Mouse (Mus musculus): ENCODE data around the gene Tmem86b. TPM values are rescaled to one million over a fixed set of nuclear protein-coding genes. Genes with fewer than 3 reads are reported as not detected.

Tmem86b gene
- 0.38 TPM in 1 of 2 replicates, not detected in the other for polyA plus RNA-seq (2021; fragmentation: Nextera tagmentation)
- long read RNA-seq, experiment 1 = 0 reads
- long read RNA-seq, experiment 2, partial matches to known transcripts = 0 of 2 reads
- long read RNA-seq, experiment 2, other reads (novel, unspliced or antisense) = 0 of 2 reads

GRCm38 (mm10) chr7:4631031-4631430 lies at the start of gene Tmem86b:
Gene Tmem86b, minus strand, starts transcription at chr7:4631422.

GRCm38 (mm10) chr7:4658912-4659551 lies 27.8 kb upstream of the Tmem86b start, which contains the start of gene Ppp6r1:
Gene Ppp6r1, minus strand, starts transcription at chr7:4659019.

GRCm38 (mm10) chr7:4603873-4604272 lies 27.3 kb downstream of the Tmem86b start, which contains the start of gene Ptprh:
Gene Ptprh, minus strand, starts transcription at chr7:4604041.

Small RNAs within 50 kb of the gene (microRNA-seq; reads per million reads assigned to microRNA genes)
- not detected for gene Gm23577

Other genes starting within 250 kb of the Tmem86b start
- gene Gp6, start 233.7 kb downstream of the Tmem86b start, polyA plus RNA-seq (2021; fragmentation: Nextera tagmentation) = not detected in 2 replicates
- 24.6 and 35.6 TPM in 2 replicates for gene Rdh13, start 185.8 kb downstream of the Tmem86b start, polyA plus RNA-seq (2021; fragmentation: Nextera tagmentation)
- 3.0 and 3.6 TPM in 2 replicates for gene Eps8l1, start 170.7 kb downstream of the Tmem86b start, polyA plus RNA-seq (2021; fragmentation: Nextera tagmentation)
- gene Ppp1r12c, start 129.7 kb downstream of the Tmem86b start, polyA plus RNA-seq (2021; fragmentation: Nextera tagmentation) = 18.6 and 18.7 TPM in 2 replicates
- gene Tnnt1, start 115.0 kb downstream of the Tmem86b start, polyA plus RNA-seq (2021; fragmentation: Nextera tagmentation) = 3.2 and 3.3 TPM in 2 replicates
- 0.31 TPM in 1 of 2 replicates, not detected in the other for gene Tnni3, start 107.2 kb downstream of the Tmem86b start, polyA plus RNA-seq (2021; fragmentation: Nextera tagmentation)
- 0.36 and 0.69 TPM in 2 replicates for gene Dnaaf3, start 99.0 kb downstream of the Tmem86b start, polyA plus RNA-seq (2021; fragmentation: Nextera tagmentation)
- gene Syt5, start 83.9 kb downstream of the Tmem86b start, polyA plus RNA-seq (2021; fragmentation: Nextera tagmentation) = 292 and 326 TPM in 2 replicates
- gene Ptprh, start 27.4 kb downstream of the Tmem86b start, polyA plus RNA-seq (2021; fragmentation: Nextera tagmentation) = 0.05 and 0.08 TPM in 2 replicates
- 3.4 and 5.9 TPM in 2 replicates for gene Ppp6r1, start 27.6 kb upstream of the Tmem86b start, polyA plus RNA-seq (2021; fragmentation: Nextera tagmentation)
- gene Hspbp1, start 53.6 kb upstream of the Tmem86b start, polyA plus RNA-seq (2021; fragmentation: Nextera tagmentation) = 137 and 145 TPM in 2 replicates
- gene Brsk1, start 59.2 kb upstream of the Tmem86b start, polyA plus RNA-seq (2021; fragmentation: Nextera tagmentation) = 3.8 and 6.0 TPM in 2 replicates
- not detected in 2 replicates for gene Tmem150b, start 93.8 kb upstream of the Tmem86b start, polyA plus RNA-seq (2021; fragmentation: Nextera tagmentation)
- gene Kmt5c, start 108.7 kb upstream of the Tmem86b start, polyA plus RNA-seq (2021; fragmentation: Nextera tagmentation) = 4.3 and 4.5 TPM in 2 replicates
- gene Cox6b2, start 121.7 kb upstream of the Tmem86b start, polyA plus RNA-seq (2021; fragmentation: Nextera tagmentation) = 19.8 and 42.8 TPM in 2 replicates
- not detected in 2 replicates for gene Fam71e2, start 139.9 kb upstream of the Tmem86b start, polyA plus RNA-seq (2021; fragmentation: Nextera tagmentation)
- gene Il11, start 151.4 kb upstream of the Tmem86b start, polyA plus RNA-seq (2021; fragmentation: Nextera tagmentation) = 0.18 and 0.45 TPM in 2 replicates
- gene Tmem190, start 151.5 kb upstream of the Tmem86b start, polyA plus RNA-seq (2021; fragmentation: Nextera tagmentation) = not detected in 2 replicates
- 7.2 and 9.5 TPM in 2 replicates for gene Tmem238, start 158.2 kb upstream of the Tmem86b start, polyA plus RNA-seq (2021; fragmentation: Nextera tagmentation)
- gene Rpl28, start 161.5 kb upstream of the Tmem86b start, polyA plus RNA-seq (2021; fragmentation: Nextera tagmentation) = 1,085 and 1,204 TPM in 2 replicates
- 16.3 and 20.3 TPM in 2 replicates for gene Ube2s, start 181.2 kb upstream of the Tmem86b start, polyA plus RNA-seq (2021; fragmentation: Nextera tagmentation)
- 11.7 and 13.1 TPM in 2 replicates for gene Shisa7, start 213.3 kb upstream of the Tmem86b start, polyA plus RNA-seq (2021; fragmentation: Nextera tagmentation)
- 17.0 and 20.1 TPM in 2 replicates for gene Isoc2b, start 238.8 kb upstream of the Tmem86b start, polyA plus RNA-seq (2021; fragmentation: Nextera tagmentation)
- gene Isoc2a, start 245.7 kb upstream of the Tmem86b start, polyA plus RNA-seq (2021; fragmentation: Nextera tagmentation) = 0.87 and 0.94 TPM in 2 replicates